Mouse (Mus musculus) kidney, postnatal 0 days (tissue): ENCODE data around the gene Sh3pxd2b. TPM values are rescaled to one million over a fixed set of nuclear protein-coding genes. Genes with fewer than 3 reads are reported as not detected.

Source experiments
- ATAC-seq: fragments of 200-750 bp; cut with Nextera tagmentation; replicated peaks from 2 replicates; pipeline ENCODE4 v1.8.0; 2017; ENCODE audit warnings: low read depth, moderate number of reproducible peaks, moderate TSS enrichment, moderate library complexity; ENCODE audit not compliant: low FRiP score
- DNase-seq: peaks from one replicate; pipeline ENCODE4 v3.0.0-alpha.2; 2016; ENCODE audit warnings: low spot score
- H3K27ac ChIP-seq: fragments of 300-500 bp; sonication (generic); 2 replicates; pipeline ENCODE4 v1.5.1; 2014; ENCODE audit warnings: mild to moderate bottlenecking
- H3K27me3 ChIP-seq: fragments of 300-500 bp; sonication (generic); 2 replicates; pipeline ENCODE4 v1.6.1; 2014; ENCODE audit warnings: low read length, mixed read lengths; ENCODE audit not compliant: insufficient read depth
- H3K36me3 ChIP-seq: fragments of 300-500 bp; sonication (generic); 2 replicates; pipeline ENCODE4 v1.6.1; 2014; ENCODE audit warnings: low read length, mixed read lengths; ENCODE audit not compliant: insufficient read depth
- H3K4me1 ChIP-seq: fragments of 300-500 bp; sonication (generic); replicated peaks from 2 replicates; pipeline ENCODE4 v1.6.1; 2014; ENCODE audit warnings: antibody characterized with exemption, low read length, mixed read lengths; ENCODE audit not compliant: insufficient read depth
- H3K4me2 ChIP-seq: fragments of 300-500 bp; sonication (generic); 2 replicates; pipeline ENCODE4 v1.6.1; 2014; ENCODE audit warnings: mild to moderate bottlenecking, low read length, moderate library complexity, mixed read lengths
- H3K4me3 ChIP-seq: fragments of 300-500 bp; sonication (generic); replicated peaks from 2 replicates; pipeline ENCODE4 v1.5.1; 2014; ENCODE audit warnings: low read depth, low read length
- H3K9ac ChIP-seq: fragments of 300-500 bp; sonication (generic); 2 replicates; pipeline ENCODE4 v1.6.1; 2014; ENCODE audit warnings: low read depth, low read length
- H3K9me3 ChIP-seq: fragments of 300-500 bp; sonication (generic); replicated peaks from 2 replicates; pipeline ENCODE4 v1.6.1; 2016; ENCODE audit warnings: low read length, inconsistent platforms, mixed read lengths
- CTCF ChIP-seq: IDR thresholded peaks from 2 replicates; pipeline ENCODE4 v1.5.1; 2016; ENCODE audit warnings: antibody characterized with exemption, low read depth, mild to moderate bottlenecking, moderate library complexity
- WGBS: fragments of 180-500 bp; shearing (Covaris S2); extraction: QIAGEN DNeasy Blood & Tissue Kit; methylation state at CpG from one replicate; pipeline ENCODE4 v1.1.7; 2014; 5-methylcytosine and 5-hydroxymethylcytosine counted together
- polyA plus RNA-seq: library from polyadenylated mRNA; unstranded; fragments of >200 nt; fragmentation: Nextera tagmentation; extraction: Ambion mirVana; gene quantifications from 2 replicates; pipeline ENCODE4 v1.2.1, GENCODE M21; 2015

The Sh3pxd2b gene
- polyA plus RNA-seq, 1 experiment from 2014 or later: 6.6 TPM

DNA sequence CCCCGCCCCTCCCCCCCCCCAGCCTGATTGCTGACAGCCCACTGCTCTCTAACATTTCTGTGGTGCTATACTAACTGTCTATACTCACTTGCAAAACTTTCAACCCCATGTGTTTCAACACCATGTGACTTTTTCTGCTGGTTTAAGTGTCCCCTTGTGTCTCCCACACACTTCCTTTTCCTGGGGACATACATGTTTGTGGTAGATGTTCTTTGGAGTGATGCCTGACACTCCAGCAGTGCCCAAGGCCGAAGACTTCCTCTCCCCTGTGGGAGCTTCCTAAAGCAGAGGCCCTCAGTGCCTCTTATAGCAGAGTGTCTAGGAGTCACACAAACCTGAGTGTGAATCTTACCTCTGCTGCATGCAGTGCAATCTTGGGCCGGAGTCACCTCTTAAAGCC lies 60.2 kb downstream of the Sh3pxd2b start:
- no peak for DNase-seq
- no peak for TF ChIP-seq CTCF
- Histone ChIP-seq H3K4me2 (no peak overlapping the region), H3K36me3 (peaks cover 6% of the 10 kb centered on the region; the same call in 1 of the 2 replicates), H3K9ac (no peak overlapping the region), H3K4me1 (peaks cover 12% of the 10 kb centered on the region; the same call in 1 of the 2 replicates), H3K4me3 (no peak overlapping the region), H3K27ac (no peak overlapping the region), H3K9me3 (no peaks in the 10 kb centered on the region), H3K27me3 (no peaks in the 10 kb centered on the region)
- no peak for ATAC-seq
- WGBS: 65% methylated on average over 3 of the region's 3 CpGs

DNA sequence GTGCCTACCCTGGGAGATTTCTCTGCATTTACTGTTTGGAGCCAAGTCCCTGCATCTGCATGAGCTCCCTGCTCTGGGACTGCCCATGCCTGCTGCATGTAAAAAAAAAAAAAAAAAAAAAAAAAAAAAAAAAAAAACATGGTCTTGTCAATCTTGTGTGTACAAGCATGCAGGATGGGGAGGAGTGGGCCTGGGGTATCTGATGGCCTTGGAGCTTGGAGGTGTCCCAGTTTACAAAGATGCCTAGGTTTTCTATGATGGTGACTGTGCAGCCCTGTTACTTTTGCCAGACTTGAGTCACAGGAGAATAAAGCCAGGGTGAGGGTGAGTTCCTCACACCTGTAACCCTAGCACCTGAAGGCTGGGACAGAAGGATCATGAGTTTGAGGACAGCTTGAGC lies 61.4 kb downstream of the Sh3pxd2b start:
- Histone ChIP-seq H3K36me3 (peaks cover 6% of the 10 kb centered on the region; the same call in 1 of the 2 replicates), H3K27me3 (no peaks in the 10 kb centered on the region), H3K9ac (no peak overlapping the region), H3K4me2 (no peak overlapping the region), H3K27ac (no peak overlapping the region), H3K9me3 (no peaks in the 10 kb centered on the region), H3K4me1 (peaks cover 12% of the 10 kb centered on the region; the same call in 1 of the 2 replicates), H3K4me3 (no peak overlapping the region)
- no peak for TF ChIP-seq CTCF
- no peak for ATAC-seq
- DNase-seq: no peak

DNA sequence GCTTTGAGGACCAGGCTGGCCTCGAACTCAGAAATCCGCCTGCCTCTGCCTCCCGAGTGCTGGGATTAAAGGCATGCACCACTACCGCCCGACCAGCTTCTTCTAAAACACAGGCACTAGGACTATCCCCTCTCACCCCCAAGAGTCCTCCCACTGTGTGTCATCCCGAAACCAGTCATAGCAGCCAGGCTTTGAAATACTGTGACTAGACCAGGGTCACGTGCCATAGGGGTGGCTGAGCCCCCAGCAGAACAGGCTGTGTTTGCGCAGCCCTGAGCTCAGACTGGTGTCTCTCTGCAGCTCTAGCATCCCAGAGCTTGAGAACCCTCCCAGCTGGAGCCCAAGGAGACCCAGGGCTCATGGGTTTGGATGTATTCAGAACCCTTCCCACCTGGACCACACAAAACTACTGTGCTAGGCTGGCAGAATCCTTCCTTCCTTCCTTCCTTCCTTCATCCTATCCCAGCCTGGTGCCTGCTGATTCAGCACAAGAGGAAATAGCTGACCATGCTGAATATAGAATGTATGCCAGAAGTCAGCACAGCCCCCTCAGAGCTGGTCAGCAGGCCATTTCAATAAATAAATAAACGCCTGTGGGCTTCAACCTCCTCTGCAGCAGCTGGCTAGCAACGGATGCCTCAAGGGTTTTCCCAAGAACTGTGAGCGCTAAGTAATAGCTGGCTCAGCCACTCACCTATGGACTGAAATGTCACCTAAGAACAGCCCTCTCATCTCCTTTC lies 62.4 kb downstream of the Sh3pxd2b start:
- Histone ChIP-seq H3K27ac (no peak overlapping the region), H3K36me3 (peaks cover 9% of the 10 kb centered on the region; the same call in 1 of the 2 replicates), H3K4me1 (peaks cover 7% of the 10 kb centered on the region; the same call in 1 of the 2 replicates), H3K27me3 (no peaks in the 10 kb centered on the region), H3K9ac (no peak overlapping the region), H3K9me3 (no peaks in the 10 kb centered on the region), H3K4me3 (no peak overlapping the region), H3K4me2 (no peak overlapping the region)
- ATAC-seq: no peak; the same call in 1 of the 2 replicates
- WGBS: 61% methylated on average over 11 of the region's 11 CpGs
- TF ChIP-seq CTCF: no peak
- peak; percentile 32 for DNase-seq

DNA sequence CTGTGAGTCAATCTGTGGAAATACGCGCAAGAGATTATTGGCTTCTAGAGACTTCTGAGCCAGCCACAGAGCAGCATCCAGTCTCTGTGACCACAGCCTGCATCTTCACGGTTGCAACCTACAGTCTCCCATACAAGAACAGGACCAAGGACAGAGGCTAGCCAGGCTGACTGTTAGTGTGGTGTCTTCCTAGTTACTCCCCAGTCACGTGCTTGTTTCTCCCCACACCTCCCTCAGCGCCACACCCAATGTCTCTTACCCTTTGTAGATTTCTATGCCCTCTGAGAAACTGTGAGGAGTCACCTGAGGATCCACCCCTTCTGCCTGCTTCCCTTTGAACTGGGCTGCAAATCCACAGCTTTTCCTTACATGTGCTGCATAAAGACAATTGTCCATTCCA lies 72.4 kb downstream of the Sh3pxd2b start:
- 83% methylated on average over 5 of the region's 5 CpGs for WGBS
- no peak for TF ChIP-seq CTCF

DNA sequence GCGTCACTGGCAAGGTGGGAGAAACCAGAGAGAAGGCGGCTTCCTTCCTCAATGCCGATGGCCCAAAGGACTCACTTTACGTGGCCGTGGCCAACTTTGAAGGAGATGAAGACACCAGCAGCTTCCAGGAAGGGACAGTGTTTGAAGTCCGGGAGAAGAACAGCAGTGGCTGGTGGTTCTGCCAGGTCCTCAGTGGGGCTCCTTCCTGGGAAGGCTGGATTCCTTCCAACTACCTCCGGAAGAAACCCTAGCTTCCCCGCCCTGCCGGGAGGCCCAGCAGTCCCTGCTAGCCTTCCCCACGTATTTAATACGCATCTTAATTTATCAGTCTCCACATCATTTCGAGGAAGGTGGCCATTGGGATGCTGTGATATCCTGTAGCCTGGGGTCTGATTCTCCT lies 75.7 kb downstream of the Sh3pxd2b start:
- Histone ChIP-seq H3K4me3 (no peak overlapping the region), H3K4me1 (0 out of 2 replicates have a peak, but pooled peaks cover 4% of the 10 kb centered on the region), H3K9me3 (no peaks in the 10 kb centered on the region), H3K36me3 (peaks cover 43% of the 10 kb centered on the region), H3K27ac (no peak overlapping the region), H3K9ac (no peak overlapping the region), H3K4me2 (no peak overlapping the region), H3K27me3 (no peaks in the 10 kb centered on the region)
- ATAC-seq (no peak), DNase-seq (no peak)
- no peak for TF ChIP-seq CTCF
- WGBS: 69% methylated on average over 12 of the region's 12 CpGs

More for the DNA sequence above, 72.4 kb downstream of the Sh3pxd2b start:
- Histone ChIP-seq H3K9ac (no peak overlapping the region), H3K9me3 (no peaks in the 10 kb centered on the region), H3K4me3 (no peak overlapping the region), H3K27ac (no peak overlapping the region), H3K36me3 (peaks cover 59% of the 10 kb centered on the region), H3K4me1 (0 out of 2 replicates have a peak, but pooled peaks cover 4% of the 10 kb centered on the region), H3K4me2 (no peak overlapping the region), H3K27me3 (no peaks in the 10 kb centered on the region)
- ATAC-seq (no peak), DNase-seq (no peak)

DNA sequence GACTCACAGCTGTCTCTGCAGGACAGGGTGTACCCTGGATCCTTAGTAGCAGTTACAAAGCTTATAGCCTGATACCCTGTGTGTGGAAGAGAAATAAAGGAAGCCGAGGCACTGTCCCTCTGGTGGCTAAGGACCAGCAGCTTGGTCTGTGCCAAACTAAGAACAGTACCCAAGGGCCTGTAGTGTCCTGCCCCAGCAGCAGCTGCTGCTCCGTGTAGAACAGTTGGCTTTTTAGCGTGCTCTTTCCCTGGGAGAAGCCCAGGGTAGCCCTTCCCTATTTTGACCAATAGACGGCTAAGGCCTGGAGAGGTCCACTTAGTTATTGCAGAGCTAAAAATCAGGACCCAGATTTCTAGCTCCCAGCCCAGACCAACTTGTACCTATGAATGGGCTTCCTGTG lies 77.0 kb downstream of the Sh3pxd2b start:
- TF ChIP-seq CTCF: no peak
- DNase-seq (no peak), ATAC-seq (no peak)
- H3K27me3 ChIP-seq: no peaks in the 10 kb centered on the region
- WGBS: 87% methylated on average over 4 of the region's 4 CpGs
- no peak overlapping the region for H3K4me2 ChIP-seq
- no peak overlapping the region for H3K27ac ChIP-seq
- no peaks in the 10 kb centered on the region for H3K9me3 ChIP-seq
- H3K9ac ChIP-seq: no peak overlapping the region
- no peak overlapping the region for H3K4me3 ChIP-seq
- peaks cover 36% of the 10 kb centered on the region for H3K36me3 ChIP-seq
- 0 out of 2 replicates have a peak, but pooled peaks cover 4% of the 10 kb centered on the region for H3K4me1 ChIP-seq
